Mouse (Mus musculus): ENCODE results near the gene Xpo1.

DNA sequence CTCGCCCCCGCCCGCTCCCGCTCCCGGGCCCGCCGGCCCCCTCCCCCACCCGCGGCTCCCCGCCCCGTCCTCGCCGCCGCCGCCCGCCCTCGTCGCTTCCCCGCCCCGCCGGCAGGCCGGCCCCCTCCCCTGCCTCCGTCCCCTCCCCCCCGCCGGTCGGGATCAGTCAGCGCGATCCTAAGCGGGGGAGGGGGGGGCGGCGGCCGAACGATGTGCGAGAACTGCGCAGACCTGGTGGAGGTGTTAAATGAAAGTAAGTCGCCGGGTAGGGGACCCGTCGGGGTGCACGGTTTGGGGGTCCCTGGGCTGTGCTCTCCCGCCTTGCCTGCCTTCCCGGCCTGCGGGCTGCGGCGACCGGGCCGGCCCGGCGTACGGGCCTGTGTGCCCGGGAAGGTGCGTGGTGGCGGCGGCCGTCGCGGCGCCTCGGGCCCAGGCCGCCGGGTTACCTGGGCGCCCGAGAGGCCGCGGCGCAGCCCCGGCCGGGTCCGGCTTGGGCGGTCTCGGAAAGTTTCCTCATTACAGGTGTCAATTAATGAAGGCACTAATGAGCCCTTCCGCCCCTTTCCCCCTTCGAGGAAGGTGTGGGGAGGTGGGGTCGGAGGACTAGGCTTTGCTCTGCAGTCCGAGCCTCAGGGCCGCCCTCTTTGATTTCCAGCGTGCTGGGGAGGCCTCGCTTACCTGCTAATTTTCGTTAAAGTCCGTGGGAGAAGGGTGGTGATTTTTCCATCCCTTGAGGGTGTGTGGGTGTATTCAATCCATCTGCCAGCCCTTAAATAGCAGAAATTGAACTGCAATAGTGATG is 51.1 kb downstream of the Xpo1 start, which contains the start of gene Usp34:
- TF ChIP-seq CTCF (IDR thresholded peaks at IDR 0.05; ENCODE audit: low read depth): no peak
- TF ChIP-seq EP300 (optimal IDR thresholded peaks at IDR 0.05): no peak

All from stomach, postnatal 0 days (tissue).